Mouse (Mus musculus) CH12.LX (cell line): ENCODE measurements around the gene Olfr855.

Experiments
- CTCF ChIP-seq, 2 experiments: IDR thresholded peaks in 1 of 2; conservative IDR thresholded peaks in 1 of 2; 2 replicates each; pipeline ENCODE4 v1.5.1; 2011 to 2012; ENCODE audit warnings: low read depth in 2 of 2, low read length in 2 of 2, improper control_type of control experiment in 1 of 2, inconsistent platforms in 1 of 2, mild to moderate bottlenecking in 1 of 2, moderate library complexity in 1 of 2
- EP300 ChIP-seq: IDR thresholded peaks from 2 replicates; pipeline ENCODE4 v1.6.1; 2011; ENCODE audit warnings: low read length, improper control_type of control experiment
- POLR2A ChIP-seq: IDR thresholded peaks from 2 replicates; pipeline ENCODE4 v1.6.1; 2011; ENCODE audit warnings: low read depth, mild to moderate bottlenecking, improper control_type of control experiment, low read length
- POLR2AphosphoS2 ChIP-seq: IDR thresholded peaks from 2 replicates; pipeline ENCODE4 v1.6.1; 2011; ENCODE audit warnings: low read depth, low read length, improper control_type of control experiment
- USF1 ChIP-seq: IDR thresholded peaks from 2 replicates; pipeline ENCODE4 v1.6.1; 2014; ENCODE audit warnings: low read depth, mild to moderate bottlenecking, inconsistent platforms, low read length, improper control_type of control experiment
- USF2 ChIP-seq: conservative IDR thresholded peaks from 2 replicates; pipeline ENCODE4 v1.6.1; 2011; ENCODE audit warnings: low read depth, low read length, improper control_type of control experiment

DNA sequence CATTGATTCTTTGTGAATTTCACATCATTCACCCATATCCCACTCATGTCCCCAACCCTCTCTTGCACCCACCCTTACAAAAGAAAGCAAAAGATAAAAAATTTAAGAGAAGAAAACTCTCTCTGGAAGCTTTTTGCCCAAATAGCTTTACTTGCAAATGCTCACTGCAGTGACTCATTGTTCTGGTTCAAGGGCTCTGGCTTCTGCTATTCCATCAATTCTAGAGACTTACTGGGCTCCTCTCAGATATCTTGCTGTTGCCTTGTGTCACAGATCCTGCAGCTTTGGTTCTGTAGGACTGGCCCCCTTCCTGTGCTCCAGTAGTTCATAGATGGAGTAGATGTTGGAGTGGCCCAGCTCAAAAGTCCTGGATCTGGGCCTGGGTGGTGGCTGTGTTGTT is 47.2 kb downstream of the Olfr855 start:
- no peak for TF ChIP-seq USF1
- TF ChIP-seq CTCF (conservative IDR thresholded peaks at IDR 0.05 in 1 of 2, IDR thresholded peaks at IDR 0.05 in 1 of 2; ENCODE audit: low read depth in 2 of 2, low read length in 2 of 2), result no peak
- no peak for TF ChIP-seq POLR2A
- TF ChIP-seq POLR2AphosphoS2, result no peak
- TF ChIP-seq USF2, result no peak
- TF ChIP-seq EP300, result no peak
